Comparison of ENCODE assay signal across 8 mouse cellular contexts in the genomic region with DNA sequence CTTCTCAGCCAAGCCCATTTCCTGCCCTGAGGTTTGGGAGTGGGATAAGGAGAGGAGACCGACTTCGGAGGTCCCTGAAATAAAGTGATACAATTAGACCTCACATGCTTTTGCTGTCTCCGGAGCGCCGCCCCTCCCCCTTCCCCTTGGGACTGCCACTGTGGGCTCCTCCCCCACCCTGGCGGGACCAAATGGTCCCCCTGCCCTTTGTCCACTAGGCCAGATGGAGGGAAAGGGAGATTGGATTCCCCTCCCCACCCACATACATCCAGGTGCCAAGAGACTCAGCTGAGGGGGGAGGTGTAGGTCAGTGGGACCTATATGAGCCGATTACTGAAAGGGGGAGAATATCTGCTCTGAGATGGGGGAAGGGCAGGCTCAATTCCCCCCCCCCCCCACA. TPM values are rescaled to one million over a fixed set of nuclear protein-coding genes. Genes with fewer than 3 reads are reported as not detected.
DNase-seq lines count a peak whose midpoint lies in the region; ATAC-seq and TF ChIP-seq lines count a peak whose summit lies in the region.

No protein-coding gene starts in this region.

- H3K27ac ChIP-seq in forebrain, postnatal 0 days (ENCODE audit: low read depth, low read length), result peak overlapping the region; percentile 91
- peak overlapping the region; percentile 98 for H3K27ac ChIP-seq in neural tube, embryonic 11.5 days (ENCODE audit: low read depth, low read length)

- no peaks in the 10 kb centered on the region for H3K36me3 ChIP-seq in forebrain, postnatal 0 days (ENCODE audit: insufficient read depth)
- no peaks in the 10 kb centered on the region for H3K36me3 ChIP-seq in neural tube, embryonic 11.5 days (ENCODE audit: control insufficient read depth, insufficient read depth, low read length)

- no peaks in the 10 kb centered on the region for H3K9me3 ChIP-seq in forebrain, postnatal 0 days (ENCODE audit: low read length)
- H3K9me3 ChIP-seq in neural tube, embryonic 11.5 days (ENCODE audit: control insufficient read depth, low read length), result no peaks in the 10 kb centered on the region

- TF ChIP-seq CTCF in forebrain, postnatal 0 days (IDR thresholded peaks at IDR 0.05; ENCODE audit: low read depth), result no peak

- peak overlapping the region; percentile 97 for H3K4me2 ChIP-seq in forebrain, postnatal 0 days (ENCODE audit: low read depth)
- peak overlapping the region; percentile 99 for H3K4me2 ChIP-seq in neural tube, embryonic 11.5 days (ENCODE audit: low read depth)

- H3K27me3 ChIP-seq in forebrain, postnatal 0 days (ENCODE audit: insufficient read depth, low read length), result no peaks in the 10 kb centered on the region
- no peaks in the 10 kb centered on the region for H3K27me3 ChIP-seq in neural tube, embryonic 11.5 days (ENCODE audit: control insufficient read depth, insufficient read depth, low read length)

- H3K4me3 ChIP-seq in forebrain, postnatal 0 days (ENCODE audit: low read depth, low read length), result peak overlapping the region; percentile 71
- H3K4me3 ChIP-seq in neural tube, embryonic 11.5 days (ENCODE audit: low read depth, low read length), result peak overlapping the region; percentile 90

- ATAC-seq in forebrain, postnatal 0 days, result no peak
- ATAC-seq in neural tube, embryonic 11.5 days (ENCODE audit: insufficient read depth, low FRiP score, low TSS enrichment), result peak; percentile 11; the same call in 1 of the 2 replicates

- peaks cover 41% of the 10 kb centered on the region for H3K4me1 ChIP-seq in forebrain, postnatal 0 days (ENCODE audit: insufficient read depth)
- H3K4me1 ChIP-seq in neural tube, embryonic 11.5 days (ENCODE audit: control insufficient read depth, insufficient read depth, low read length), result peaks cover 56% of the 10 kb centered on the region

- DNase-seq in layer of hippocampus, adult 11-12 months (ENCODE audit: low spot score), result peak; percentile 63
- no peak for DNase-seq in layer of hippocampus, postnatal 25 days (ENCODE audit: extremely low spot score in 1 of 2, low spot score in 1 of 2)
- DNase-seq in cerebellum, adult 11-12 months, result peak; percentile 91
- DNase-seq in forebrain, postnatal 0 days, result peak; percentile 30
- DNase-seq in kidney, postnatal 25 days, result peak; percentile 89 to 93
- peak; percentile 73 for DNase-seq in neural tube, embryonic 11.5 days (ENCODE audit: low spot score)
- no peak for DNase-seq in c-Kit-positive CD71-positive TER-119-positive erythroid progenitor cells, embryonic 14.5 days (ENCODE audit: low spot score)
- DNase-seq in layer of hippocampus, adult 9-11 months, result no peak

- peak overlapping the region; percentile 92 for H3K9ac ChIP-seq in forebrain, postnatal 0 days
- peak overlapping the region; percentile 96 for H3K9ac ChIP-seq in neural tube, embryonic 11.5 days (ENCODE audit: low read length)

- under 1% methylated on average over 7 of the region's 7 CpGs for WGBS in forebrain, postnatal 0 days
- WGBS in neural tube, embryonic 11.5 days, result 2% methylated on average over 7 of the region's 7 CpGs

RNA-seq across cellular contexts. Expression of gene Pcbp4, which starts 0.3 kb away (rescaled TPM):
- total RNA-seq in layer of hippocampus, postnatal 25 days (2021), result 100 to 1,000 TPM; 178 to 202 TPM
- 454 and 602 TPM in 2 replicates for total RNA-seq in forebrain, postnatal 0 days (2014; rRNA removed)
- 251 and 273 TPM in 2 replicates for polyA plus RNA-seq in forebrain, postnatal 0 days (2015; fragmentation: Nextera tagmentation; extraction: Ambion mirVana)
- polyA plus RNA-seq in neural tube, embryonic 11.5 days (2014; fragmentation: Nextera tagmentation; extraction: Ambion mirVana), result 267 and 278 TPM in 2 replicates

RNA-seq across cellular contexts. Expression of gene Abhd14a, which starts 5.3 kb away (rescaled TPM):
- total RNA-seq in layer of hippocampus, postnatal 25 days (2021), result 10 to 100 TPM; 38.2 to 41.5 TPM
- 54.4 and 63.2 TPM in 2 replicates for total RNA-seq in forebrain, postnatal 0 days (2014; rRNA removed)
- polyA plus RNA-seq in forebrain, postnatal 0 days (2015; fragmentation: Nextera tagmentation; extraction: Ambion mirVana), result 84.1 and 87.1 TPM in 2 replicates
- polyA plus RNA-seq in neural tube, embryonic 11.5 days (2014; fragmentation: Nextera tagmentation; extraction: Ambion mirVana), result 33.9 and 38.6 TPM in 2 replicates

RNA-seq across cellular contexts. Expression of gene Abhd14b, which starts 5.6 kb away (rescaled TPM):
- total RNA-seq in layer of hippocampus, postnatal 25 days (2021), result 10 to 100 TPM in 1 of 2 experiments, 1 to 10 TPM in 1; 9.9 to 12.6 TPM
- total RNA-seq in forebrain, postnatal 0 days (2014; rRNA removed), result 10.5 and 13.8 TPM in 2 replicates
- 7.6 and 8.8 TPM in 2 replicates for polyA plus RNA-seq in forebrain, postnatal 0 days (2015; fragmentation: Nextera tagmentation; extraction: Ambion mirVana)
- 7.3 and 7.5 TPM in 2 replicates for polyA plus RNA-seq in neural tube, embryonic 11.5 days (2014; fragmentation: Nextera tagmentation; extraction: Ambion mirVana)

RNA-seq across cellular contexts. Expression of gene Gpr62, which starts 12.9 kb away (rescaled TPM):
- total RNA-seq in layer of hippocampus, postnatal 25 days (2021), result 10 to 100 TPM; 14.0 to 14.7 TPM
- 1.5 and 1.8 TPM in 2 replicates for total RNA-seq in forebrain, postnatal 0 days (2014; rRNA removed)
- 2.3 and 3.0 TPM in 2 replicates for polyA plus RNA-seq in forebrain, postnatal 0 days (2015; fragmentation: Nextera tagmentation; extraction: Ambion mirVana)
- 0.20 and 0.23 TPM in 2 replicates for polyA plus RNA-seq in neural tube, embryonic 11.5 days (2014; fragmentation: Nextera tagmentation; extraction: Ambion mirVana)

RNA-seq across cellular contexts. Expression of gene Acy1, which starts 14.7 kb away (rescaled TPM):
- total RNA-seq in layer of hippocampus, postnatal 25 days (2021), result 10 to 100 TPM; 12.6 to 13.1 TPM
- total RNA-seq in forebrain, postnatal 0 days (2014; rRNA removed), result 12.9 and 18.1 TPM in 2 replicates
- 20.5 and 21.0 TPM in 2 replicates for polyA plus RNA-seq in forebrain, postnatal 0 days (2015; fragmentation: Nextera tagmentation; extraction: Ambion mirVana)
- 32.1 and 33.4 TPM in 2 replicates for polyA plus RNA-seq in neural tube, embryonic 11.5 days (2014; fragmentation: Nextera tagmentation; extraction: Ambion mirVana)

Comparison
In these comparisons a context has a peak if more than half of its experiments do, and no peak if none do; other contexts are left out.
1. DNase-seq: peak in layer of hippocampus, adult 11-12 months (single experiment), cerebellum, adult 11-12 months (single experiment), forebrain, postnatal 0 days (single experiment), kidney, postnatal 25 days (2 of 2) and neural tube, embryonic 11.5 days (single experiment); none in layer of hippocampus, postnatal 25 days (0 of 2), c-Kit-positive CD71-positive TER-119-positive erythroid progenitor cells, embryonic 14.5 days (single experiment) and layer of hippocampus, adult 9-11 months (single experiment).